Mouse (Mus musculus) C2C12 (cell line): ENCODE results near the gene Tbc1d10a.

Experiments used
- CEBPB ChIP-seq: IDR thresholded peaks from one replicate; pipeline ENCODE4 v1.6.1; 2011; ENCODE audit warnings: low read depth, mild to moderate bottlenecking, control low read depth, moderate library complexity
- CTCF ChIP-seq: IDR thresholded peaks from one replicate; pipeline ENCODE4 v1.5.1; 2011; ENCODE audit not compliant: control insufficient read depth, insufficient read depth, insufficient read length
- FOSL1 ChIP-seq: IDR thresholded peaks from one replicate; pipeline ENCODE4 v1.8.0; 2011; ENCODE audit warnings: mild to moderate bottlenecking, low read length; ENCODE audit not compliant: poor library complexity, insufficient read depth, severe bottlenecking
- MAX ChIP-seq: IDR thresholded peaks from one replicate; pipeline ENCODE4 v1.6.1; 2011; ENCODE audit warnings: mild to moderate bottlenecking, control low read depth
- MYOG ChIP-seq: IDR thresholded peaks from one replicate; pipeline ENCODE4 v1.6.1; 2011; ENCODE audit not compliant: control insufficient read depth, insufficient read length; ENCODE audit errors: extremely low read depth
- USF1 ChIP-seq: IDR thresholded peaks from one replicate; pipeline ENCODE4 v1.6.1; 2011; ENCODE audit warnings: low read depth, mild to moderate bottlenecking, control low read depth, moderate library complexity

GRCm38 (mm10) chr11:4238167-4238566 lies 51.6 kb downstream of the Tbc1d10a start:
- no peak for TF ChIP-seq CTCF
- no peak for TF ChIP-seq USF1
- no peak for TF ChIP-seq MAX
- no peak for TF ChIP-seq CEBPB
- no peak for TF ChIP-seq FOSL1
- no peak for TF ChIP-seq MYOG
